Mouse (Mus musculus) midbrain, embryonic 11.5 days (tissue): Measurements from ENCODE around the gene Sh3bp4. TPM values are rescaled to one million over a fixed set of nuclear protein-coding genes. Genes with fewer than 3 reads are reported as not detected.

Source experiments
- ATAC-seq: fragments of 200-750 bp; cut with Nextera tagmentation; 2 replicates; pipeline ENCODE4 v1.8.0; 2017; ENCODE audit warnings: moderate TSS enrichment, moderate library complexity; ENCODE audit not compliant: low FRiP score
- DNase-seq: peaks from one replicate; pipeline ENCODE4 v3.0.0; 2015; ENCODE audit warnings: low spot score; ENCODE audit errors: missing footprints
- H3K27ac ChIP-seq: fragments of 300-500 bp; sonication (generic); 2 replicates; pipeline ENCODE4 v1.5.1; 2014; ENCODE audit warnings: low read depth, low read length
- H3K27me3 ChIP-seq: fragments of 300-500 bp; sonication (generic); 2 replicates; pipeline ENCODE4 v1.6.1; 2014; ENCODE audit warnings: mild to moderate bottlenecking, low read length, moderate library complexity, mixed read lengths; ENCODE audit not compliant: control insufficient read depth, insufficient read depth
- H3K36me3 ChIP-seq: fragments of 300-500 bp; sonication (generic); 2 replicates; pipeline ENCODE4 v1.6.1; 2014; ENCODE audit warnings: mild to moderate bottlenecking, low read length, moderate library complexity, mixed read lengths; ENCODE audit not compliant: control insufficient read depth, insufficient read depth
- H3K4me1 ChIP-seq: fragments of 300-500 bp; sonication (generic); 2 replicates; pipeline ENCODE4 v1.6.1; 2014; ENCODE audit warnings: low read length; ENCODE audit not compliant: control insufficient read depth, insufficient read depth
- H3K4me2 ChIP-seq: fragments of 300-500 bp; sonication (generic); 2 replicates; pipeline ENCODE4 v1.6.1; 2014; ENCODE audit warnings: mild to moderate bottlenecking, moderate library complexity
- H3K4me3 ChIP-seq: fragments of 300-500 bp; sonication (generic); 2 replicates; pipeline ENCODE4 v1.5.1; 2014; ENCODE audit warnings: low read depth, low read length
- H3K9ac ChIP-seq: fragments of 300-500 bp; sonication (generic); 2 replicates; pipeline ENCODE4 v1.6.1; 2014; ENCODE audit warnings: low read length
- H3K9me3 ChIP-seq: fragments of 300-500 bp; sonication (generic); 2 replicates; pipeline ENCODE4 v1.6.1; 2016; ENCODE audit warnings: low read length; ENCODE audit not compliant: control insufficient read depth
- WGBS: fragments of 180-500 bp; shearing (Covaris S2); extraction: QIAGEN DNeasy Blood & Tissue Kit; methylation state at CpG from one replicate; pipeline ENCODE4 v1.1.7; 2014; 5-methylcytosine and 5-hydroxymethylcytosine counted together
- polyA plus RNA-seq: library from polyadenylated mRNA; unstranded; fragments of >200 nt; fragmentation: Nextera tagmentation; extraction: Ambion mirVana; gene quantifications from 2 replicates; pipeline ENCODE4 v1.2.1, GENCODE M21; 2014

The Sh3bp4 gene
- 17.3 and 18.6 TPM in 2 replicates for polyA plus RNA-seq

DNA sequence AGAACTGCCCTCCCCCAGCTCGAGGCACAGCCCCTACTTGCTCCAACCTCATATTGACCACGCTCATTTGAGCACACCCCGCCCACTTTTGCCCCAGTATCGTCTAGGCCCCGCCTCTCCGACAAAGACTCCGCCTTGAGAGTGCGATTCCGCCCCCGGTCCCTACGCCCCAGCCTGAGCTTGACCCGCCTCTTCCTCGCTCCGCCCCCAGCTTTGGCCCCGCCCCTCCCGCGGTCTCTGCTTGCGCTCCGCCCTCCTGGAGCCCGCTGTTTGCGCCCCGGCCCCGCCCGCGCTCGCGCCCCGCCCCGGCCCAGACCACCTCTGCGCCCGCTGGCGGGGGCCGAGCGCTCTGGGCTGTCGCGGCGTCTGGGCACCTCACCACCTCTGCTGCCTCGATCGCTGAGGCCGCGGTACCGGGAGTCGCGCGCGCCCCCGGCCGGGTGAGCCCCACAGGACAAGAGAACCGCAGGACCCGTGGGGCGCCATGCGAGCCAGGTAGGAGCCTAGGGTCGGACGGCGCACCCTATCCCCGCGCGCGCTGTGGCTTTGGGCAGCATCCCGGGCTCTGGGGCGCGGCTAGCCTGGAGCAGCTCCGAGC is at the start of gene Sh3bp4:
Gene Sh3bp4, plus strand, starts transcription at position 313 of the 598 bp plus-strand sequence.
- peak; percentile 94 for ATAC-seq
- H3K4me3 ChIP-seq: peak within 1 kb of the TSS; percentile 84
- DNase-seq: peak; percentile 100

DNA sequence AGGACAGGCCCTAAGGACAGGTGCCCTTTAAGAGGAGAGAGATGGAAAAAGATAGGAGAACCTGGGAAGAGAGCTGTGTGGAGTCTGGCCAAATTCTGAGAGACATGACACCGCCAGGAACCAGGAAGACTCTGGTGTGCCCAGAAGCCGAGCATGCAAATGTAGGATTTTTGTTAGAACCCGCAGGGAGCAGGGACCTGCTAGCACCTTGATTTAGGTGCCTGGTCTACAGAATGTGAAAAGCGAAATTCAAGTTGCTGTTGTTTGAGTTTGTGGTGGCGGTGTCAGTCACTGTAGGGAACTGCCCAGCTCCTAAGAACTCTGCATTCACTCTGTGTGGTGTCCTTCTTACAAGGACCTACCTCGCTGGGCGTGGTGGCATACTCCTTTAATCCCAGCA is 47.2 kb upstream of the Sh3bp4 start:
- Histone ChIP-seq H3K4me2 (no peak overlapping the region), H3K36me3 (no peaks in the 10 kb centered on the region), H3K9ac (no peak overlapping the region), H3K4me1 (no peaks in the 10 kb centered on the region), H3K9me3 (no peaks in the 10 kb centered on the region), H3K27ac (no peak overlapping the region), H3K4me3 (no peak overlapping the region), H3K27me3 (no peaks in the 10 kb centered on the region)
- 83% methylated on average over 7 of the region's 7 CpGs for WGBS
- no peak for ATAC-seq
- DNase-seq: no peak

More for the DNA sequence above, at the start of gene Sh3bp4:
- Histone ChIP-seq H3K4me2 (peak within 1 kb of the TSS; percentile 89), H3K9ac (peak within 1 kb of the TSS; percentile 89), H3K4me1 (peaks cover 27% of the 10 kb centered on the region), H3K27me3 (no peaks in the 10 kb centered on the region), H3K36me3 (no peaks in the 10 kb centered on the region), H3K9me3 (no peaks in the 10 kb centered on the region), H3K27ac (peak within 1 kb of the TSS; percentile 71)
- WGBS: 1% methylated on average over 62 of the region's 63 CpGs

DNA sequence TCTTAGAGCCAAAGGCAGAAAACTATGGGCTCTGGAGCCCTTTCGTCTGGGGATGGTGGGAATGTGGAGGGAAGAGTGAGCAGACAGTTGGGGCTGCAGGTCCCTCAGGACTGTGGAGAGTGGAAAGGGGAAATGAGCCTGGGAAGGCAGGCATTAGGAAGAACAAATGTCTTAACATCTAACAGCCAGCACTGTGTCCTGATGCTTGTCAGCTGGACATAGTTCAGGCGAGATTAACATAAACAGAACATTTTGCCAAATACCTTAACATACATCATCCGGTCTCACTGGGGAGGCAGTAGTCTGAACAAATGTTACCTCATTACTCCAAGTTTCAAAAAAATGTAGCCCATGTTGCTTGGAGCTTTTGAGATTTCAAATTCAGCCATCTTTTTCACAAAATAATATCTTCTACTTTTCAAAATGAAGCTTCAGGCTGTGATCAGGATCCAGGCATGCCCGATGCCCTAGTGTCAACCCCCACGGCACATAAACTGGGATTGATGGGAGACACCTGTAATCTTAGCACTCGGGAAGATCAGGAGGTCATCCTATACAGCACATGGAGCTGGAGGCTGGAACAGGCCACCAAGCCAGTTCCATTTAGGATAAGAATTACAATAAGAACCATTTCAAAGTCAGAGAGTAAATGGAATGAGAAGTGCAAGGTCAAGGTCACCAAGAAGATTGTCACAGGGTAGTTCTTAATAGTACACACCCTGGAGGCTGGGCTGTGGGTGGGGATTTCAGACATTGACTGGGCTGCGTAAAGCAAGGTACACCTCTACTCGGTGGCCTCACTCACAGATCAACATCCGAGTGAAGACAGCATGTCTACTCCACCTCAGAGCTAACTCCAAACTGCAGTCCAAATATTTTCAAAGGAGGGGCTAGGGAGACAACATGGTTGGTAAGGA is 45.3 kb upstream of the Sh3bp4 start:
- no peak overlapping the region for H3K4me2 ChIP-seq
- H3K27me3 ChIP-seq: no peaks in the 10 kb centered on the region
- no peaks in the 10 kb centered on the region for H3K36me3 ChIP-seq
- H3K4me1 ChIP-seq: no peaks in the 10 kb centered on the region
- no peak overlapping the region for H3K4me3 ChIP-seq
- H3K9ac ChIP-seq: no peak overlapping the region
- DNase-seq: peak; percentile 78
- H3K27ac ChIP-seq: no peak overlapping the region
- H3K9me3 ChIP-seq: no peaks in the 10 kb centered on the region
- no peak for ATAC-seq
- WGBS: 81% methylated on average over 9 of the region's 9 CpGs

DNA sequence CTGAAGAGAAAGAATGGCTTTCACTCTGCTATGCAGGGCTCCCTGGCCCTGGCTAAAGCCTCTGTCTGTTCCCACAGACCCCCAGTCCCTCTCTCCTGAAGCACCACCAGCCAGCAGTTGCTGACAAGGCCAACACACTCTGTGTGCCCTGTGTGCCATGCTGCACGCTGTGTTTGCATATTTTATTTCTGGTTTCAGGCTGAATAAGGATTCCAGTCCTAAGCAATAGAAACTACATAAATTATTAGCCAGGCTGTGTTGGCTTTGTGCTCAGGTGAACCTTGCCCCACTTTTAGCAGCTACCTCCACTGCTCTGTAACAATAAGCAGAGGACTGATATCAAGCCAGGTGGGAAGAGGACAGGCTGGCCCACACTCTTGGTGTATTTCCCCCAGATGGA is 44.2 kb upstream of the Sh3bp4 start:
- Histone ChIP-seq H3K27me3 (no peaks in the 10 kb centered on the region), H3K4me1 (no peaks in the 10 kb centered on the region), H3K9ac (no peak overlapping the region), H3K36me3 (no peaks in the 10 kb centered on the region), H3K4me3 (no peak overlapping the region), H3K9me3 (no peaks in the 10 kb centered on the region), H3K4me2 (no peak overlapping the region), H3K27ac (no peak overlapping the region)
- DNase-seq (no peak), ATAC-seq (no peak)
- WGBS: 76% methylated on average over 1 of the region's 1 CpGs

DNA sequence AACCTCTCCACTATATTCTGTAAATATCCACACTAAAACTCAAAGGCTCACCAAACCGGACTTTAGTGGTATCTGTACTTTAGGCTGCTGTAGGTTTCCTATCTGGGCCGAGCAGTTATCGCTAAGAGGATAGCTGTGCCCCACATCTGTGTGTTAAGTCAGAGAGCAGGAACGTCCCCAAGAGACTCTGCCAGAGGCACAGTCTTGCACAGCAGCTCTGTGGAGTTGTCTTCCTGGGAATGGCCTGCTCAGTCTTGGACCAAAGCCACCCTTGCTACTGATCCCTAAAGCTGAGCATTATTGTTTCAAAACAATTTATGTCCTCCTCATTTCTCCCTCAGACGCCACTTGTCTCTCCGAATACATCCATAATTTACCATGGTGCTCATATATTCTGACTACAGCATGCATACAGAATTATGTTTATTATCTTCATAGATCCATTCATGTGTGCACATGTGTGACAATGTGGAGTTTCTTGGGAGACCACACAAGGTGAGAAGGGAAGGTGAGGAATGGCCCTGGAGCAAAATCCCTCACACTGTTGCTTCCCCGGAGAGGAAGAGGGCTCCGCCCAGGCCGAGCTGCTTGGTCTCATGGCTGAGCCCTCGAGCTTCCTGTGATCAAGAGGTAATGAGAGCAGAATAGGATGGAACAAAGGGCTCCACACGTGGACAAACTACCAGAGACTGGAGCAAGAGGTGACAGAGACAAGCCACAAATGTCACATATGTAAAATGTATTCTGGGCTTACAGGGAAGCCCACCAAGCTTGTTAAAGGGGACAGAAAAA is 40.9 kb upstream of the Sh3bp4 start:
- H3K9me3 ChIP-seq: no peaks in the 10 kb centered on the region
- no peak overlapping the region for H3K4me2 ChIP-seq
- H3K27ac ChIP-seq: no peak overlapping the region
- ATAC-seq (no peak), DNase-seq (no peak)
- 80% methylated on average over 11 of the region's 11 CpGs for WGBS
- H3K4me3 ChIP-seq: no peak overlapping the region
- H3K27me3 ChIP-seq: no peaks in the 10 kb centered on the region
- no peaks in the 10 kb centered on the region for H3K36me3 ChIP-seq
- H3K9ac ChIP-seq: no peak overlapping the region
- no peaks in the 10 kb centered on the region for H3K4me1 ChIP-seq

DNA sequence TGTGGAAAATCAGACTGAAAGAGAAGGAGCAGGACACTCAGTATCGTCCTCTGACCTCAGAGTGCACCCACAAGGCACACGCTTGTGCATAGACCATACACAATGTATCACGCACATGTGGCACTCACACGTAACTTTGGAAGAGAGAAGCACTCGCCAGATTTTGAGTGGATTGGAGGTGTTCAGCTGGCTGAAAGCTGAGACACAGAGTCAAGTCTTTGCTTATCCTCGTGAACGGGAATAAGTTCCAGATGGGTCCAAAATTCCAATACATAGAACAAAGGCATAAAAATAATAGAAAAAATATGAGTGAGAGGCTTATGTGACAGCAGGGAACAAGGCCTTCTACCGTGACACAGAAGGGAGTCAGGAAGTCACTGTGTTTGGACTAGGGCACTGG is 36.6 kb upstream of the Sh3bp4 start:
- Histone ChIP-seq H3K27me3 (no peaks in the 10 kb centered on the region), H3K4me2 (no peak overlapping the region), H3K4me3 (no peak overlapping the region), H3K9ac (no peak overlapping the region), H3K4me1 (no peaks in the 10 kb centered on the region), H3K36me3 (no peaks in the 10 kb centered on the region), H3K9me3 (no peaks in the 10 kb centered on the region), H3K27ac (no peak overlapping the region)
- no peak for ATAC-seq
- no peak for DNase-seq
- whole genome bisulfite sequencing: 78% methylated on average over 8 of the region's 8 CpGs

DNA sequence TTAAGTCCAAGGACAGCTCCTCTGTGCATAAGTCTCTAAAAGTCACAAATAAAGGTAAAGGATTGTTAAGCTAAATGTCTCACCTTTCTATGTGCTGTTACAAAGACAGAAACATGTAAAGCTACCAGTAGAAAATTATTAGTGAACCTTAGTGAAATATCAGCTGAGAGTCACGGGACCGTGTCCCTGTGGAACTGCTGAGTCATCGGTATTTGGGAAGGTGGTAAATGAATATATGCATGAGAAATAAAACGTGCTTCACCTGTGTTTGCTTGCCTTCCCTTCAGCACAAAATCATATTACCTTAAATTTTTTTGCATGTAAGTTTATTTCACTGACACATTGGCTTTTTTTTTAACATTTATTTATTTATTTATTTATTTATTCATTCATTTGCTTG is 36.2 kb upstream of the Sh3bp4 start:
- no peak overlapping the region for H3K4me3 ChIP-seq
- 78% methylated on average over 4 of the region's 4 CpGs for WGBS
- no peak for ATAC-seq
- H3K36me3 ChIP-seq: no peaks in the 10 kb centered on the region
- DNase-seq: no peak
- H3K27me3 ChIP-seq: no peaks in the 10 kb centered on the region
- H3K27ac ChIP-seq: no peak overlapping the region
- no peak overlapping the region for H3K4me2 ChIP-seq
- no peaks in the 10 kb centered on the region for H3K9me3 ChIP-seq
- no peaks in the 10 kb centered on the region for H3K4me1 ChIP-seq
- H3K9ac ChIP-seq: no peak overlapping the region

DNA sequence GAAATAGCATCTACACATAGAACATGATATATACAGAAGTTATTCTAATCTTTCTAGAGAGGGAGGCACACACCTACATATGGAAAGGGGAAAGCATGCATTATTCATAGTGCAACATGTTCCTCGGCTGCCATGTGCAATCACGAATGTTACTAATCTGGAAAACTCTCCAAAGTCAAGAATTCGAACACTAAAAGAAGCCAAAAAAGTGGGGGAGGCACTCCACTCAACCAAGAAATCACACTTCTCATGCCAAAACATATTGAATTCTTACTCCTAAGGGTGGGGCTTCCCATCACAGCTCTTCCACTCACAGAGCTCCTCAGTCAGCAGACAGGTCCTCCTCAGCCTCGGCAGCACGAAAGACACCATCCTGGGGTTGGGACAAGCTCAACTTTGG is 35.1 kb upstream of the Sh3bp4 start:
- H3K36me3 ChIP-seq: no peaks in the 10 kb centered on the region
- no peaks in the 10 kb centered on the region for H3K9me3 ChIP-seq
- ATAC-seq (no peak), DNase-seq (no peak)
- H3K27me3 ChIP-seq: no peaks in the 10 kb centered on the region
- no peak overlapping the region for H3K27ac ChIP-seq
- 80% methylated on average over 5 of the region's 5 CpGs for WGBS
- H3K4me1 ChIP-seq: no peaks in the 10 kb centered on the region
- no peak overlapping the region for H3K4me3 ChIP-seq
- no peak overlapping the region for H3K4me2 ChIP-seq
- H3K9ac ChIP-seq: no peak overlapping the region

DNA sequence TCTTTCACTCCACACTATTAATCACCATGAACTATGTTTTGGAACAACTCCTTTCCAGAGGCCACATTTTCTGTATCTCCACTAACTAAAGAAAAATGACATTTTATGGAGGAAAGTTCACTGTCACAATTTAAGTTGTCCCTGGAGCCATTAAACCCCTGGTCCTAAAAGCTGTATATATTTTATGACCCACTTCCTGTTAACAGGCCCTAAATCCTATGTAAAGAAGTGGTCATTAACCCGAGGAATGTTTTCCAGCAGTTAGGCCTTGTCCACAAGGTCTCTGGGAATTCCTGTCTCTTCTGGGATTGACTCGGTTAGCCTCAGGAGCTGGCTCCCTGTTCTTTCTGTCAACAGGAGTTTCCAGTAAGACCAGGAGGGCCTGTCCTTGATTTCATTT is 30.4 kb upstream of the Sh3bp4 start:
- Histone ChIP-seq H3K4me1 (no peaks in the 10 kb centered on the region), H3K27me3 (no peaks in the 10 kb centered on the region), H3K9me3 (no peaks in the 10 kb centered on the region), H3K4me3 (no peak overlapping the region), H3K9ac (no peak overlapping the region), H3K27ac (no peak overlapping the region), H3K4me2 (no peak overlapping the region), H3K36me3 (no peaks in the 10 kb centered on the region)
- ATAC-seq (no peak), DNase-seq (no peak)
- WGBS: 82% methylated on average over 2 of the region's 2 CpGs
